Mouse (Mus musculus): ENCODE measurements around the gene Flt3.

- no peak for TF ChIP-seq GATA1 (IDR thresholded peaks at IDR 0.05; ENCODE audit: low read depth, low read length)
- no peak for TF ChIP-seq EP300 (IDR thresholded peaks at IDR 0.05; ENCODE audit: low read depth in 1 of 2, low read length in 2 of 2)
- no peak for TF ChIP-seq TCF12 (IDR thresholded peaks at IDR 0.05; ENCODE audit: low read depth, low read length)
- no peak for TF ChIP-seq ZKSCAN1 (IDR thresholded peaks at IDR 0.05; ENCODE audit: low read depth, low read length)
- no peak for TF ChIP-seq POLR2A (IDR thresholded peaks at IDR 0.05; ENCODE audit: control insufficient read depth in 1 of 2, insufficient read depth in 1 of 2, low read depth in 1 of 2, low read length in 2 of 2, poor library complexity in 1 of 2)
- TF ChIP-seq HCFC1 (IDR thresholded peaks at IDR 0.05; ENCODE audit: low read depth, low read length), result no peak
- no peak for TF ChIP-seq MYC (IDR thresholded peaks at IDR 0.05; ENCODE audit: low read depth, low read length)
- no peak for TF ChIP-seq CTCF (IDR thresholded peaks at IDR 0.05 in 2 of 3, conservative IDR thresholded peaks at IDR 0.05 in 1 of 3; ENCODE audit: control insufficient read depth in 1 of 3, insufficient read depth in 1 of 3, low read depth in 2 of 3, low read length in 3 of 3, poor library complexity in 1 of 3, severe bottlenecking in 1 of 3)
These were observed 98.6 kb downstream of the Flt3 start for GRCm38 (mm10) chr5:147301781-147302070.

Data from MEL (cell line).